Mouse (Mus musculus): Measurements from ENCODE around the gene Arhgef1. TPM values are rescaled to one million over a fixed set of nuclear protein-coding genes. Genes with fewer than 3 reads are reported as not detected.
A peak's percentile ranks its signal among the peaks of the same experiment; 100 is the strongest.
"Not testable (repeated sequence)": the region's sequence is repeated elsewhere in the genome, so short reads cannot be mapped to it uniquely, and the experiment has no call there.

The Arhgef1 gene
- total RNA-seq, 2 experiments from 2014 or later: 79.6 to 98.8 TPM

GRCm38 (mm10) chr7:24889431-24890220 lies 13.1 kb upstream of the Arhgef1 start:
- no peak for DNase-seq (ENCODE audit: low spot score in 2 of 2)

GRCm38 (mm10) chr7:24890281-24891216 lies 12.2 kb upstream of the Arhgef1 start:
- DNase-seq (ENCODE audit: low spot score in 2 of 2): peak in 1 of 2 experiments; percentile 58

- DNase-seq (ENCODE audit: low spot score in 2 of 2): no peak
Measured at GRCm38 (mm10) chr7:24891241-24892124, 11.2 kb upstream of the Arhgef1 start.

GRCm38 (mm10) chr7:24892125-24892583 lies 10.6 kb upstream of the Arhgef1 start:
- no peak for DNase-seq (ENCODE audit: low spot score in 2 of 2)

GRCm38 (mm10) chr7:24895749-24896148 lies 7.0 kb upstream of the Arhgef1 start:
- DNase-seq (ENCODE audit: low spot score in 2 of 2): not testable (repeated sequence)

- DNase-seq (ENCODE audit: low spot score in 2 of 2): no peak
Measured at GRCm38 (mm10) chr7:24896269-24896668, 6.4 kb upstream of the Arhgef1 start.

- no peak for DNase-seq (ENCODE audit: low spot score in 2 of 2)
Measured at GRCm38 (mm10) chr7:24897224-24897623, 5.5 kb upstream of the Arhgef1 start, which contains the start of gene Cd79a. Gene Cd79a (plus strand): TSS chr7:24897381.

- DNase-seq (ENCODE audit: low spot score in 2 of 2): no peak
Measured at GRCm38 (mm10) chr7:24897959-24898358, 4.8 kb upstream of the Arhgef1 start.

GRCm38 (mm10) chr7:24901114-24901513 lies 1.6 kb upstream of the Arhgef1 start:
- DNase-seq (ENCODE audit: low spot score in 2 of 2): no peak

GRCm38 (mm10) chr7:24901842-24902241 lies 870 bp upstream of the Arhgef1 start:
- DNase-seq (ENCODE audit: low spot score in 2 of 2): no peak

GRCm38 (mm10) chr7:24902264-24902629 lies 465 bp upstream of the Arhgef1 start:
- DNase-seq (ENCODE audit: low spot score in 2 of 2): no peak

- DNase-seq (ENCODE audit: low spot score in 2 of 2): no peak
Measured at GRCm38 (mm10) chr7:24903444-24903825, 723 bp downstream of the Arhgef1 start.

- DNase-seq (ENCODE audit: low spot score in 2 of 2): peak; percentile 90 to 97
Measured at GRCm38 (mm10) chr7:24904070-24904483, 1.4 kb downstream of the Arhgef1 start.

- peak in 1 of 2 experiments; percentile 48 for DNase-seq (ENCODE audit: low spot score in 2 of 2)
Measured at GRCm38 (mm10) chr7:24904936-24905335, 2.2 kb downstream of the Arhgef1 start.

GRCm38 (mm10) chr7:24906551-24906950 lies 3.8 kb downstream of the Arhgef1 start:
- no peak for DNase-seq (ENCODE audit: low spot score in 2 of 2)

GRCm38 (mm10) chr7:24907211-24907748 lies 4.6 kb downstream of the Arhgef1 start:
- no peak for DNase-seq (ENCODE audit: low spot score in 2 of 2)

- DNase-seq (ENCODE audit: low spot score in 2 of 2): no peak
Measured at GRCm38 (mm10) chr7:24912480-24912879, 9.8 kb downstream of the Arhgef1 start.

- DNase-seq (ENCODE audit: low spot score in 2 of 2): no peak
Measured at GRCm38 (mm10) chr7:24918763-24919323, 16.1 kb downstream of the Arhgef1 start.

- peak in 1 of 2 experiments; percentile 60 for DNase-seq (ENCODE audit: low spot score in 2 of 2)
Measured at GRCm38 (mm10) chr7:24919728-24920127, 17.0 kb downstream of the Arhgef1 start.

GRCm38 (mm10) chr7:24930475-24930874 lies 27.8 kb downstream of the Arhgef1 start:
- DNase-seq (ENCODE audit: low spot score in 2 of 2): no peak

Data from gastrocnemius, postnatal 4 days (tissue).